Mouse (Mus musculus) heart, embryonic 13.5 days (tissue): ENCODE measurements at regions not wholly inside any gene's neighbourhood (a gene's known extent, or its start where the extent isn't known, plus 50 kb on each side); places are given as distances from the start of the nearest gene placed in this dataset.

Experiments used
- ATAC-seq: fragments of 200-750 bp; cut with Nextera tagmentation; 2 replicates; pipeline ENCODE4 v1.8.0; 2017; ENCODE audit warnings: moderate TSS enrichment; ENCODE audit not compliant: insufficient number of reproducible peaks, low FRiP score, low TSS enrichment; ENCODE audit errors: extremely low read depth
- H3K27ac ChIP-seq: fragments of 300-500 bp; sonication (generic); replicated peaks from 2 replicates; pipeline ENCODE4 v1.5.1; 2015; ENCODE audit warnings: moderate library complexity, mild to moderate bottlenecking, inconsistent platforms
- H3K27me3 ChIP-seq: fragments of 300-500 bp; sonication (generic); replicated peaks from 2 replicates; pipeline ENCODE4 v1.6.1; 2015; ENCODE audit warnings: mild to moderate bottlenecking, inconsistent platforms
- H3K36me3 ChIP-seq: fragments of 300-500 bp; sonication (generic); 2 replicates; pipeline ENCODE4 v1.6.1; 2015; ENCODE audit warnings: mild to moderate bottlenecking, inconsistent platforms
- H3K4me1 ChIP-seq: fragments of 300-500 bp; sonication (generic); 2 replicates; pipeline ENCODE4 v1.6.1; 2015; ENCODE audit warnings: inconsistent platforms
- H3K4me2 ChIP-seq: fragments of 300-500 bp; sonication (generic); 2 replicates; pipeline ENCODE4 v1.6.1; 2015; ENCODE audit warnings: inconsistent platforms, mild to moderate bottlenecking, moderate library complexity
- H3K4me3 ChIP-seq: fragments of 300-500 bp; sonication (generic); 2 replicates; pipeline ENCODE4 v1.5.1; 2015; ENCODE audit warnings: moderate library complexity, mild to moderate bottlenecking, inconsistent platforms
- H3K9ac ChIP-seq: fragments of 300-500 bp; sonication (generic); 2 replicates; pipeline ENCODE4 v1.6.1; 2015; ENCODE audit warnings: inconsistent platforms, mild to moderate bottlenecking, moderate library complexity
- H3K9me3 ChIP-seq: fragments of 300-500 bp; sonication (generic); 2 replicates; pipeline ENCODE4 v1.6.1; 2016; ENCODE audit warnings: inconsistent platforms
- WGBS: fragments of 180-500 bp; shearing (Covaris S2); methylation state at CpG from one replicate; pipeline ENCODE4 v1.1.7; 2015; ENCODE audit warnings: mixed read lengths; 5-methylcytosine and 5-hydroxymethylcytosine counted together

DNA sequence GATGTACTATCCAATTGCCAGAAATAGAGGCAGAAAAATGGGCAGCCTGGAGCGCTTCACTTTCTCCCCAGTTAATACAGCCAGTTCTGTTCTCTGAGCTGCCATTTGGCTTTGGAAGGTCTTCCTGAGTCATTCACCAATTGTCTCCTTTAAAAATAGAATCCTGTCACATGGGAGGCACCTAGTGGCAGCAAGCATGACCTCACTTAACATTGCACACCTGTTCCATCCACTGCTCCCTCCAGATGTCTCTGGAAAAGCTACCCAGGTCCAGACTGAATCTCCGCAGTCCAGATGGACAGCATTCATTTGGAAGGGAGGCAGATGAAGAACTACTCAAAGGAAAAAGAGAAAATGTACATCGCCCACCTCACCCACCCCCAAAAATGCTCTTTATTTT is 73.9 kb upstream of the Spag17 start:
- 0 out of 2 replicates have a peak, but pooled peaks cover 3% of the 10 kb centered on the region for H3K27me3 ChIP-seq
- ATAC-seq: no peak
- peaks cover 16% of the 10 kb centered on the region for H3K4me1 ChIP-seq
- no peak overlapping the region for H3K4me3 ChIP-seq
- WGBS: 87% methylated on average over 3 of the region's 3 CpGs
- no peak overlapping the region for H3K9ac ChIP-seq
- H3K9me3 ChIP-seq: no peaks in the 10 kb centered on the region
- no peak overlapping the region for H3K4me2 ChIP-seq
- H3K36me3 ChIP-seq: no peaks in the 10 kb centered on the region
- H3K27ac ChIP-seq: no peak overlapping the region

- peaks cover 17% of the 10 kb centered on the region for H3K4me1 ChIP-seq
- no peak overlapping the region for H3K4me2 ChIP-seq
- H3K4me3 ChIP-seq: no peak overlapping the region
- no peak overlapping the region for H3K9ac ChIP-seq
- no peak overlapping the region for H3K27ac ChIP-seq
- no peaks in the 10 kb centered on the region for H3K36me3 ChIP-seq
- no peaks in the 10 kb centered on the region for H3K9me3 ChIP-seq
- ATAC-seq: no peak
- H3K27me3 ChIP-seq: no peaks in the 10 kb centered on the region
- 62% methylated on average over 4 of the region's 4 CpGs for WGBS
Observed at GRCm38 (mm10) chr3:99812836-99813235, 72.4 kb upstream of the Spag17 start.

- Histone ChIP-seq H3K9me3 (no peaks in the 10 kb centered on the region), H3K9ac (no peak overlapping the region), H3K4me2 (peak overlapping the region; percentile 7; the same call in 1 of the 2 replicates), H3K27me3 (no peaks in the 10 kb centered on the region), H3K4me1 (peaks cover 27% of the 10 kb centered on the region), H3K4me3 (no peak overlapping the region), H3K27ac (no peak overlapping the region), H3K36me3 (no peaks in the 10 kb centered on the region)
- WGBS: 17% methylated on average over 3 of the region's 3 CpGs
- ATAC-seq: no peak
Observed at GRCm38 (mm10) chr3:99815115-99815514, 70.1 kb upstream of the Spag17 start.

GRCm38 (mm10) chr3:99817965-99818364 is 67.2 kb upstream of the Spag17 start:
- WGBS: 57% methylated on average over 8 of the region's 8 CpGs
- Histone ChIP-seq H3K9me3 (no peaks in the 10 kb centered on the region), H3K9ac (no peak overlapping the region), H3K27me3 (no peaks in the 10 kb centered on the region), H3K27ac (no peak overlapping the region), H3K36me3 (no peaks in the 10 kb centered on the region), H3K4me2 (no peak overlapping the region), H3K4me3 (no peak overlapping the region), H3K4me1 (peaks cover 32% of the 10 kb centered on the region)
- no peak for ATAC-seq

DNA sequence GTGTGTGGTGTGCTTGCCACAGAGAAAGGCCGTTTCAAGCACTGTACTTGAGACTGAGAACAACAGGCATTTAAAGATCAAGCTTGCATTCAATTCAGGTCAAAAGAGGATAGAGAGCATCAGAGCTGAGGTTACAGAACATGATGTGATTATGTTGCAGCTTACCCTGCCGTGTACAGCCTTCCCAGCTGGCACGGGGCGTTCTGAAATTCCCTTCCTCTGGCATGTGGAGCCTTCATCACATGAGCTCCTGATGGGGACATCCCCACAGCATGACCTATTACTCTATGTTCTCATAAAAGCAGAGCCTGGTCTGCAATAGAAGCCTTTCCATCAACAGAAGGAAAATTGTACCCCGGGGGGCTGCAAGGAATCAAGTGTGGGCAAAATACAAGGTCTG is 62.5 kb upstream of the Spag17 start:
- Histone ChIP-seq H3K9ac (no peak overlapping the region), H3K36me3 (no peaks in the 10 kb centered on the region), H3K9me3 (no peaks in the 10 kb centered on the region), H3K4me3 (no peak overlapping the region), H3K4me2 (no peak overlapping the region), H3K27ac (no peak overlapping the region), H3K4me1 (peaks cover 22% of the 10 kb centered on the region), H3K27me3 (no peaks in the 10 kb centered on the region)
- WGBS: 69% methylated on average over 5 of the region's 5 CpGs
- ATAC-seq: no peak

DNA sequence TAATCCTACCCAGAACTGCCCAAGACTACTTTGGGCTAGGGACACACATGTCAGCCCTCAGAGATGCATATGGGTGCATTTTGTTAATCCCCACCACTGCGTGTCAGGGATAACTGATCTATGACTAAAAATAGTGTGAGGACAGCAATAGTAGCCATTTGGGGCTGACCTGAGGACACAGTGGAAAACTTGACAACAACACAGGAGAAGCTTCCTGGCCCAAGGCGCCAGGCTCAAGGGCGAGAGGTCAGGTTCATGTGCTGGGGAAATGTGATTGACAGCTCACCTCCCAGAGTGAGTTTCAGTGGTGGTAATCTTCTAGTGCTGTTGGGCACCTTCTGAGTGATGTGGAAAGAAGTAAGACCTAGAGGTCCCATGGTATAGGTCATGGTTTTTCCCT is 62.0 kb upstream of the Spag17 start:
- no peaks in the 10 kb centered on the region for H3K9me3 ChIP-seq
- no peak overlapping the region for H3K27ac ChIP-seq
- no peaks in the 10 kb centered on the region for H3K27me3 ChIP-seq
- no peak overlapping the region for H3K4me2 ChIP-seq
- H3K4me3 ChIP-seq: no peak overlapping the region
- no peak for ATAC-seq
- no peak overlapping the region for H3K9ac ChIP-seq
- no peaks in the 10 kb centered on the region for H3K36me3 ChIP-seq
- peaks cover 22% of the 10 kb centered on the region for H3K4me1 ChIP-seq
- 38% methylated on average over 3 of the region's 3 CpGs for WGBS
